Mouse (Mus musculus) urinary bladder, adult 18-20 months (tissue): Measurements from ENCODE around the gene Cdh9.
A peak's percentile ranks its signal among the peaks of the same experiment; 100 is the strongest.

Experiments used
- DNase-seq, 2 experiments: peaks; one replicate each; pipeline ENCODE4 v3.0.0; 2022; ENCODE audit warnings: low spot score in 2 of 2, mixed read lengths in 2 of 2

Cdh9 gene

DNA sequence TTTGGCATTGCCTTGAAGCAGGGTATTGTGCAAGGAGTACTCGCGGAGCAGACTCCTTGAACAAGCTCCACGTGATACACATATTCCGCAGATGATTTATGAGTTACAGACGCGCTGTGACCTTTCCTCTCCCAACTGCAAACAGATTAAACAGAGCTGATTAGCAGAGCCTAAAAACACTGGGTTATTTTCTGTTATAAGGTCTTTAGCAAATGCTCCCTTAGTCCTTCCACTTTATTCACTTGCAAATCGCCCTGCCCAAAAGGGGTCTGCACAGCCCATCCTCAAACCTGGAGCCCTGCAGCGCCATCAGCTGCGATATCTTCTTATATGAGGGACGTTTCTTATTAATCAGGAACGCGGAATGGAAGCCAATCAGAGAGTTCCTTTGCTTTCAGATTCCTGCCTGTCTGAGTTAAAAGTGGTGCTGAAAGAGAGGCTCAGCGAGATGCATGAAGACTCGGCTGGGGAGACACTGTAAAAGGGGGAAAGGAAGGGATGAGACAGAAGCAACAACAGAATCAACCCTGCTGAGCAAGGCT lies at the start of gene Cdh9:
TSS of gene Cdh9 (plus strand) at position 287 of the 542 bp plus-strand sequence.
- DNase-seq: peak; percentile 16 to 37

- no peak for DNase-seq
Measured at GRCm38 (mm10) chr15:16679096-16679495, 49.5 kb upstream of the Cdh9 start.

DNA sequence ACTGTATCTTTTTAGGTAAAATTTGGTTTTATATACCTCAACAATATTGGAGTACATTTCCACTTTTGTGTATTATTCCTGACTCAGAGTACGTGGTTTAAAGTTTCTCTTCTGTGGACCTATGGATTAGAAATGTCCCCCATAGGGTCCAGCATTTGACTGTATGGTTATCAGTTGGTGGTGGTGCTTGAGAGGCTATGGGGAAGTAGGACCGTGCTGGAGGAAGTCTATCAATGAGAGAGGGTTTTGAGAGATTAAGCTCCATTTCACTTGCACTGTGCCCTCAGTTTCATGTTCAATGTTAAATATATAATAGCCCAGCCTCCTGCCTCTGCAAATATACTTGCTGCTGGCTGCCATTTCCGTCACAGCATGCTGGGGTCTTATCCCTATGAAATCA lies 28.7 kb upstream of the Cdh9 start:
- no peak for DNase-seq

DNA sequence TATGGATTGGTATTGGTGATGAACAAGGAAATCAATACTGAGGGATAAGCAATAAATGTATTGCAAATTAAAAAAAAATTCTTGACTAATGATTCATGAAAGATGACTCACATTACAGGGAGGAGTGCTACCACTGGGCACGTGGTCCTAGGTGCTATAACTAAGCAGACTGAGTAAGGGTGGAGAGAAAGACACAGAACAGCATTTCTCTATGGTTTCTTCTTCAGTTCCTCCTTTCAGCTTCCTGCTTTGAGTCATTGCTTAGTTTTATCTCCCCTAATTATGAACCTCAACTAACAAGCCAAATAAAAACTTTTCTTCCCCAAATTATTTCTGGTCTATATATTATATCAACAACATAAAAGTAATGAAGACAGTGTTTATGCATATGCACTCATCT lies 26.2 kb upstream of the Cdh9 start:
- DNase-seq: no peak

DNA sequence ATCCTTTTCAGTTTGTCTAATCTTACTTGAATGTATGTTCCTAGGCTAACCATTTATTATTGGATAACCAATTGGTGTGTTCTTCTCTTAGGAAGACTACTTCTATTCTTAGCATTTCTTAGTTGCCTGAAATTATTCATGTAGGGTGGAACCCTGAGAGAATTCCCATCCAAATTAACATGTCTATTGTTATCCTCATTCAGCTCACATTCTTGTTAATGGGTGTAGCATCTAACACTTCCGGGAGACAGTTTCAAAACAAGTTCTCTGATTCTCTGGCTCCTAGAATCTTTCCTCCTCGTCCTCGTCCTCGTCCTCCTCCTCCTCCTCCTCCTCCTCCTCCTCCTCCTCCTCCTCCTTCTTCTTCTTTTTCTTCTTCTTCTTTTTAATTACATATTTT lies 10.5 kb downstream of the Cdh9 start:
- no peak for DNase-seq

DNA sequence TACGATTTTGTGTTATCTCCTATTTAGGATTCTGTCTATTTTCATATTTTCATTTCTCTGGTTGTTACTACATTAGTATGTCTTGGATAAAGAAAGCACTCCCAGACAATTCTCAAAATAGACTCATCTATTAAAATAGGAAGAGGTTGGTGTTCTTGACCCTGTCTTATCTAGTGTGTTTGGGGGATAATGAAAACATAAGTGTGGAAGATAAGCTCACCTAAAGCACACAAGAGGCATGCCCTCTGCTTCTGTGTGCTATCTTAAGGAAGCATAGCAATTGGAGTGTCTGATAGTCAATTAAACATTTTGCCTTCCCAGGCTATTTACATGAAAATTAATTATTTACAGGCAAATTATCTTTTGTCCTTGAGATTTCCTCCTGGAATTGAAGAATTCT lies 18.1 kb downstream of the Cdh9 start:
- no peak for DNase-seq

DNA sequence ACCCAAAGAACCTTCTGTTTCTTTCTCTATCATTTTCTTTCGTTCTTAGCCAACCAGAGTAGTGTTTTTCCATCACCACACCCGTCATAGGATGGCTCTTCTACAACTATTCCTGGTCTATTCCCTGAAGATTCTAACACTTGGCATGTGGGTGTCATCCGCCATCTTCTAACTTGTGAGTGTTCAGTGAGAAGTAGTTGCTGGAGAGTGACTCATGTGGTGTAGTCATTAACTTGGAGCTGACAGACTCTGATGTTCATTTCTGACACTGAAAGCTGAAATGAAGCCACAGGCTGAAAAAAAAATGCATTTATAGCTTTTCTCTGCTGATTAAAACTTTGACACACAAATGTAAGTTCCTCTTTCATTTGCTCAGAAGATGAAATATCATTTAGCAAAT lies 34.7 kb downstream of the Cdh9 start:
- DNase-seq: no peak

DNA sequence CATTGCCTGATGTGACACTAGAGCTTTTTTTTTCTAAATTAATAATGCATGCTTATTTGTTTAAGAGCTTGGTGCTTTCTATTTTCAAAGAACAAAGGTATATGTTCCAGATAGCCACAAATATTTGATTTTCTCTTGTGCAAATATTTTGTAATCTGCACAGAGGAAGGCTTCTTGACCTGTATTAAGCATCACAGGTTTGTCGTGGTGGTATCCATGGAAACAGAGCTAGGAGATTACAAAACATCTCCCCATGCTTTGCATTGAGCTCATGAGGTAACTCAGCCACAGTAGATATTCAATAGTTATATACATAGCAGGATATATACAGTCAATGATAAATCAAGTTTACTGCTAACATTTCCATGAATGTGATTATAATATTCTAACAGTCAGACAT lies 56.0 kb downstream of the Cdh9 start:
- DNase-seq: no peak

- DNase-seq: no peak
Measured at GRCm38 (mm10) chr15:16792857-16793256, 64.3 kb downstream of the Cdh9 start.

DNA sequence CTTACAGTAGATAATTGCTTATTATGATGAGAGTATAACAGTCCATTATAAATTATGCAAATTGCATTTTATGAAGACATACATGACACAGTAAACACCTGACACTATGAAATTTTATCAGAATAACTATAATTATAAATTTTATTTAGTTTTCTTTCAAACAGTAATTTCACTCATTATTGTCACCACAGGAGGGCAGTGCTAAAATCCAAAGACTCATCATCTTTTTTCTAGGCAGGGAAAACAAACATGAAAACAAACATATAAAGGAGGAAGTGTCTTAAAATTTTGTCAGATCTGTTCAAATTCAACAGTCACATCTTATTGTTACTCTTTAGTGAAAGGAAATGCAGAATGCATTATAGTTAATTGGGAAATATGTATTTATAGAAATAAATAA lies 72.7 kb downstream of the Cdh9 start:
- DNase-seq: no peak

DNA sequence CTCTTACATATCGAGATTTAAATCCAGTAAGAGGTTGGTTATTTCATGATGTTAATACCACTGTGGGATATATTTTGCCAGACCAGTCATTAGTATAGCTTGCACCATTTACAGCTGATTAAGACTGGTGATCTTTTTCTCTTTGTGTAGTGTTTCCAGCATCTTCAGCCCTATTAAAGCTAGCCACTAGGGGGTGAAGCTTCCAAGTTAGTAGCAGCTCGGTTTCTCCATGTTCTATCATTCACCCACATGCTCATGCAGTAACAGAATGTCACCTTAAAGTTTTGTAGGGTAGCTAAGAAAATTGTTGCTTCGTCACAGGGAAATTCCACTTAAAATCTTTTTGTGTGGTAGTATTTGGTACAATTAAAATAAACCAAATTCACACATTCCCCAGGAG lies 82.2 kb downstream of the Cdh9 start:
- no peak for DNase-seq

- DNase-seq: no peak
Measured at GRCm38 (mm10) chr15:16814035-16814434, 85.5 kb downstream of the Cdh9 start.

DNA sequence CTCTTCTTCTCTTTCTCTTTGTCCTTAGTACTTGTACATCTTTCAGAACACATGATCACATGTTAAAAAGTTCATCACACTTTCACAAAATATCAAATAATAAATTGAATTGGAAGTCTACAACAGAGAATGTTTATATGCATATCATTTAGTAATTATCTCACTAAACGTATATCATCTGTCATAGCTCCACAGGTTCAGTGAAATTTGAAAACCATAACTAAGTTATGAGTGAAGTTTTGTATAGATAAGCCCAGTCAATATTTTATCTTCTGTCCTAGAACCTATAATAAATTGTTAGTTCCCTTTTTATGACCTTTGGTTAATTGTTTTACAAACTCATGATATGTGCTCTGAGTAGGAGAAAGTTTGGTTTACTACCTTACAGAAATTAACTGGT lies 106.2 kb downstream of the Cdh9 start:
- DNase-seq: no peak

- no peak for DNase-seq
Measured at GRCm38 (mm10) chr15:16882542-16882941, 154.0 kb downstream of the Cdh9 start.

DNA sequence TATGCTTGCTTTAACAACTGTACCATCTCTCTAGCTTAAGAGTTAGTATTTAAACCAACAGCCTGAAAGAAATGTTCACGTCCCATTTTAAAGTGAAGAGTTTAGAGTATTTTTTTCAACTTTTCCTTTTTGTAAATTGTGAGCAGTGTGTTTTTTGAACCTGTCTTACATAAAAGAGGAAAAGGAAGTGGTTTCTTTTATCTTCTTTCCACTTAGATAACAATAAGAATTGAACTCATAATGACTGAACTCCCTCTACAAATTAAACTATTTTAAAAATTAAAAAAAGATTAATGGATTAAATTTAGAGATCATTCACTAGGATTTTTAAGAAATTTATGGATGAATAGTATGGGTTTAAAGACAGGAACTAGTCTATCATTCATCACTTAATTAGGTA lies 168.1 kb downstream of the Cdh9 start:
- DNase-seq: no peak
